ENCODE assay signal across 14 mouse cellular contexts in genomic region chr15:85947967-85948366, GRCm38 (mm10).
DNase-seq lines count a peak whose midpoint lies in the region; ATAC-seq lines count a peak whose summit lies in the region.
"Had no signal": no experiment of that assay in that cellular context is flagged by ENCODE, and none has a peak within 500 bp of the region (broad histone marks: within the 10 kb centered on the region; RNA-seq: fewer than 3 reads in every experiment).

No protein-coding gene starts in this region.

- DNase-seq in kidney, postnatal 25 days = no peak
- DNase-seq in embryonic facial prominence, embryonic 10.5 days (ENCODE audit: low spot score) = no peak
- DNase-seq in forebrain, embryonic 14.5 days (ENCODE audit: low spot score) = no peak
- DNase-seq in midbrain, embryonic 11.5 days (ENCODE audit: low spot score, missing footprints) = peak; percentile 86
- no peak for DNase-seq in cerebellum, adult 9-11 months
- no peak for DNase-seq in heart, postnatal 4 days
- DNase-seq: cerebellum, postnatal 14 days; gastrocnemius, postnatal 10 days had no signal

- H3K9me3 ChIP-seq in kidney, embryonic 15.5 days (replicated peaks) = no peaks in the 10 kb centered on the region
- no peaks in the 10 kb centered on the region for H3K9me3 ChIP-seq in embryonic facial prominence, embryonic 10.5 days
- no peaks in the 10 kb centered on the region for H3K9me3 ChIP-seq in forebrain, embryonic 14.5 days (replicated peaks; ENCODE audit: control insufficient read depth, low read length)
- H3K9me3 ChIP-seq in midbrain, embryonic 11.5 days (ENCODE audit: control insufficient read depth, low read length) = no peaks in the 10 kb centered on the region
- no peaks in the 10 kb centered on the region for H3K9me3 ChIP-seq in intestine, embryonic 16.5 days (ENCODE audit: control insufficient read depth, low read length)
- H3K9me3 ChIP-seq: stomach, embryonic 15.5 days had no signal

- 49% methylated on average over 8 of the region's 8 CpGs for WGBS in kidney, embryonic 15.5 days
- WGBS in embryonic facial prominence, embryonic 10.5 days = 57% methylated on average over 8 of the region's 8 CpGs
- WGBS in forebrain, embryonic 14.5 days = 8% methylated on average over 8 of the region's 8 CpGs
- 26% methylated on average over 8 of the region's 8 CpGs for WGBS in midbrain, embryonic 11.5 days
- 74% methylated on average over 8 of the region's 8 CpGs for WGBS in intestine, embryonic 16.5 days

- H3K4me3 ChIP-seq in kidney, embryonic 15.5 days (replicated peaks) = no peak overlapping the region
- H3K4me3 ChIP-seq in embryonic facial prominence, embryonic 10.5 days = peak overlapping the region; percentile 21; the same call in 1 of the 2 replicates
- no peak overlapping the region for H3K4me3 ChIP-seq in forebrain, embryonic 14.5 days (ENCODE audit: low read depth, low read length)
- no peak overlapping the region; the same call in 1 of the 2 replicates for H3K4me3 ChIP-seq in midbrain, embryonic 11.5 days (ENCODE audit: low read depth, low read length)
- H3K4me3 ChIP-seq in intestine, embryonic 16.5 days (ENCODE audit: low read length) = no peak overlapping the region
- H3K4me3 ChIP-seq: erythroblast, embryonic 14.5 days; stomach, embryonic 15.5 days had no signal

- 0 out of 2 replicates have a peak, but pooled peaks cover 4% of the 10 kb centered on the region for H3K36me3 ChIP-seq in kidney, embryonic 15.5 days
- H3K36me3 ChIP-seq in embryonic facial prominence, embryonic 10.5 days (replicated peaks) = no peaks in the 10 kb centered on the region
- no peaks in the 10 kb centered on the region for H3K36me3 ChIP-seq in forebrain, embryonic 14.5 days (ENCODE audit: control insufficient read depth, insufficient read depth, low read length)
- H3K36me3 ChIP-seq in midbrain, embryonic 11.5 days (ENCODE audit: control insufficient read depth, insufficient read depth, low read length) = no peaks in the 10 kb centered on the region
- no peaks in the 10 kb centered on the region for H3K36me3 ChIP-seq in intestine, embryonic 16.5 days (ENCODE audit: control insufficient read depth, insufficient read depth, low read length)
- H3K36me3 ChIP-seq: stomach, embryonic 15.5 days had no signal

- no peaks in the 10 kb centered on the region for H3K27me3 ChIP-seq in kidney, embryonic 15.5 days
- H3K27me3 ChIP-seq in embryonic facial prominence, embryonic 10.5 days (replicated peaks; ENCODE audit: low read depth, poor library complexity, severe bottlenecking) = no peaks in the 10 kb centered on the region
- no peaks in the 10 kb centered on the region for H3K27me3 ChIP-seq in forebrain, embryonic 14.5 days (replicated peaks; ENCODE audit: control insufficient read depth, insufficient read depth, low read length)
- H3K27me3 ChIP-seq in midbrain, embryonic 11.5 days (ENCODE audit: control insufficient read depth, insufficient read depth, low read length) = no peaks in the 10 kb centered on the region
- no peaks in the 10 kb centered on the region for H3K27me3 ChIP-seq in intestine, embryonic 16.5 days (replicated peaks; ENCODE audit: control insufficient read depth, insufficient read depth, low read length)
- H3K27me3 ChIP-seq: stomach, embryonic 15.5 days had no signal

- 0 out of 2 replicates have a peak overlapping the region, but pooled peaks have one; percentile 10 for H3K4me2 ChIP-seq in kidney, embryonic 15.5 days
- H3K4me2 ChIP-seq in forebrain, embryonic 14.5 days (ENCODE audit: low read length) = peak overlapping the region; percentile 35
- H3K4me2 ChIP-seq in midbrain, embryonic 11.5 days = peak overlapping the region; percentile 27
- no peak overlapping the region for H3K4me2 ChIP-seq in intestine, embryonic 16.5 days (ENCODE audit: low read depth, low read length)
- H3K4me2 ChIP-seq: liver, embryonic 11.5 days; stomach, embryonic 15.5 days had no signal

- H3K9ac ChIP-seq in kidney, embryonic 15.5 days = no peak overlapping the region
- peak overlapping the region; percentile 43 for H3K9ac ChIP-seq in forebrain, embryonic 14.5 days (ENCODE audit: low read length)
- H3K9ac ChIP-seq in midbrain, embryonic 11.5 days (ENCODE audit: low read length) = peak overlapping the region; percentile 38
- H3K9ac ChIP-seq in intestine, embryonic 16.5 days (ENCODE audit: low read depth, low read length) = no peak overlapping the region
- H3K9ac ChIP-seq: stomach, embryonic 15.5 days had no signal

- peaks cover 28% of the 10 kb centered on the region for H3K4me1 ChIP-seq in kidney, embryonic 15.5 days
- peaks cover 36% of the 10 kb centered on the region for H3K4me1 ChIP-seq in embryonic facial prominence, embryonic 10.5 days
- H3K4me1 ChIP-seq in forebrain, embryonic 14.5 days (ENCODE audit: control insufficient read depth, insufficient read depth, low read length) = peaks cover 21% of the 10 kb centered on the region
- peaks cover 12% of the 10 kb centered on the region for H3K4me1 ChIP-seq in midbrain, embryonic 11.5 days (ENCODE audit: control insufficient read depth, insufficient read depth, low read length)
- no peaks in the 10 kb centered on the region for H3K4me1 ChIP-seq in intestine, embryonic 16.5 days (ENCODE audit: control insufficient read depth, insufficient read depth, low read length)

- ATAC-seq in kidney, embryonic 15.5 days (replicated peaks; ENCODE audit: low FRiP score) = no peak
- peak; percentile 51; the same call in 1 of the 2 replicates for ATAC-seq in forebrain, embryonic 14.5 days
- peak; percentile 40; the same call in 1 of the 2 replicates for ATAC-seq in midbrain, embryonic 11.5 days (ENCODE audit: low FRiP score)
- ATAC-seq in intestine, embryonic 16.5 days = no peak

- H3K27ac ChIP-seq in kidney, embryonic 15.5 days = peak overlapping the region; percentile 75
- peak overlapping the region; percentile 74 for H3K27ac ChIP-seq in embryonic facial prominence, embryonic 10.5 days (replicated peaks)
- peak overlapping the region; percentile 45 for H3K27ac ChIP-seq in forebrain, embryonic 14.5 days (ENCODE audit: low read depth, low read length)
- H3K27ac ChIP-seq in midbrain, embryonic 11.5 days (ENCODE audit: low read depth, low read length) = no peak overlapping the region
- H3K27ac ChIP-seq in intestine, embryonic 16.5 days (ENCODE audit: low read length) = no peak overlapping the region
- H3K27ac ChIP-seq: macrophage; stomach, embryonic 15.5 days had no signal

Comparison
In these comparisons a context has a peak if more than half of its experiments do, and no peak if none do; other contexts are left out.
1. ATAC-seq: peak in forebrain, embryonic 14.5 days (single experiment) and midbrain, embryonic 11.5 days (single experiment); none in kidney, embryonic 15.5 days (single experiment) and intestine, embryonic 16.5 days (single experiment).
2. H3K27ac ChIP-seq: peak in kidney, embryonic 15.5 days (single experiment), embryonic facial prominence, embryonic 10.5 days (single experiment) and forebrain, embryonic 14.5 days (single experiment); none in midbrain, embryonic 11.5 days (single experiment) and intestine, embryonic 16.5 days (single experiment).
3. H3K9ac ChIP-seq: peak in forebrain, embryonic 14.5 days (single experiment) and midbrain, embryonic 11.5 days (single experiment); none in kidney, embryonic 15.5 days (single experiment) and intestine, embryonic 16.5 days (single experiment).